Mouse (Mus musculus): ENCODE measurements around the gene St3gal2.
"Not testable (repeated sequence)": the region's sequence is repeated elsewhere in the genome, so short reads cannot be mapped to it uniquely, and the experiment has no call there.

Gene St3gal2

DNA sequence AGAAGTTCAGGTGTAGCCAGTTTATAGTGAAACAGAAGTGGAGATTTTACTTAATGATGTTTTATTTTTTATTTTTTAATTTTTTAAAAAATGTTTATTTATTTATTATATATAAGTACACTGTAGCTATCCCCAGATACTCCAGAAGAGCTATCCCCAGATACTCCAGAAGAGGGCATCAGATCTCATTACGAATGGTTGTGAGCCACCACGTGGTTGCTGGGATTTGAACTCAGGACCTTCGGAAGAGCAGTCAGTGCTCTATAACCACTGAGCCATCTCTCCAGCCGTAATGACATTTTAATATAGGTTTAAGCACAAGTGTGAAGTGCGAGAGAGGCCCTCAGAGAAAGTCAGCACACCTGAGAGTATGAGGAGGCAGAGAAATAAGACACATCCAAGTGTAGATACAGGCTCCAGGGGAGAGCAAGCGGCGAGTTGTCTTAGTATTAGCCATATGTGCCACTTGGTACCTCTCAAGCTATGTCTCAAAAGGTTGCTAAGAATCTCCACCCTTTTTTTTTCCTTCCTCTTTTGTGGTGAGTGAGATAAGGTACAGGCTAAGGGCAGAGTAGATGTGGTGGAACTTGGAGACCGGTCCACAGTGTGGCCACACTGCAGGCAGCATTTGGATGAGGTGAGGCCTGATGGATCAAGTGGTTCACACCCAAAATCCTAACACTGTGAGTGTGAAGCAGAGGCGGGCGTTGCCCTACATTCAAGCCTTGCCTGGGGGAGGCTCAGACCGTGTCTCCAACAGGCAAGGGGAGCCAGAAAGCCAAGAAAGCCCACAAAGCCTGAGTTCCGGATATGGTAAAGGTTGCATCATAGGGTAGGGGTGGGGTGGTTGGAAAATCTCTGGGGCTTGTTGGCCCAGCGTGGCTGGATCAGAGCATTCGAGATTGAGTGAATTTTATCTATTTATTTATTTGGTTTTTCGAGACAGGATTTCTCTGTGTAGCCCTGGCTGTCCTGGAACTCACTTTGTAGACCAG lies 7.8 kb upstream of the St3gal2 start:
- DNase-seq (ENCODE audit: low spot score) = no peak

DNA sequence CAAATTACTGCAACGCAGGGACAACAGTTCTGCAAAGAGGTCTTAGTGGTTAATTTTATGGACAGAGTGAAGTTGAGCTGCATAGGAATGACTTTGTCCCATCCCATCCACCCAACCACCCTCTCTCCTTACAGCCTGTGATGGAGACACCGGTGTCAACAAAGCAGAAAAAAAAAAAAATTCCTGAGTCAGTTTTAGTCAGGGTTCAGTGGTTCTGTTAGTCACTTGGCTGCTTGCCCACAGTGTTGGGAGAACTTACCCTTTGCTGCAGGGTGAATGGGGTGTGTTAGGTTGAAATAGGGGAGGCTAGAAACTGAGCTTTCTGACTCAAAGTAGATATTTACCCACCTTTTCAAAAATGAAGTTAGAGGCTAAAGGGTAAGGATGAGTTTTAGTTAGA lies 2.3 kb upstream of the St3gal2 start:
- DNase-seq (ENCODE audit: low spot score) = no peak

- DNase-seq (ENCODE audit: low spot score) = no peak
Observed at GRCm38 (mm10) chr8:110918027-110918426, 1.7 kb upstream of the St3gal2 start.

DNA sequence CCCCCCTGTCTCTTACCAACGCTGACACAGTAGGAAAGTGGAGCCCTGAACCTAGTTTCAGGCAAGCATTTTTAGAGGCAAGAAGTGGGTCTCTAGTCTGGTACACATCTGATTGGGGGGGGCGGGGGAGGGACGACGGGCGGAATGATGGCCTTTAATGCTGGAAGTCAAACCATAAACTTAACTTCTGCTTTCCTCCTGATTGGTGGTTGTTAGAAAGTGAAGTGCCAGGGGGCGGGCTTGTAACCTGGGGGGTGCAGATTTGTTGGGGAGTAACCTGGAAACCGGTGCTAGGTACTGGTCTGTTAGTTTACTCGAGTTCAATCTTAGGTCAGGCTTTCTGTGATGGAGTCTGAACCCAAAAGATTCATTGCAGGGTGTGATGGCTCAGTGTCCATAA lies 1.3 kb upstream of the St3gal2 start:
- DNase-seq (ENCODE audit: low spot score) = no peak

- peak; percentile 46 for DNase-seq (ENCODE audit: low spot score)
Observed at GRCm38 (mm10) chr8:110920032-110920772, 480 bp downstream of the St3gal2 start.

DNA sequence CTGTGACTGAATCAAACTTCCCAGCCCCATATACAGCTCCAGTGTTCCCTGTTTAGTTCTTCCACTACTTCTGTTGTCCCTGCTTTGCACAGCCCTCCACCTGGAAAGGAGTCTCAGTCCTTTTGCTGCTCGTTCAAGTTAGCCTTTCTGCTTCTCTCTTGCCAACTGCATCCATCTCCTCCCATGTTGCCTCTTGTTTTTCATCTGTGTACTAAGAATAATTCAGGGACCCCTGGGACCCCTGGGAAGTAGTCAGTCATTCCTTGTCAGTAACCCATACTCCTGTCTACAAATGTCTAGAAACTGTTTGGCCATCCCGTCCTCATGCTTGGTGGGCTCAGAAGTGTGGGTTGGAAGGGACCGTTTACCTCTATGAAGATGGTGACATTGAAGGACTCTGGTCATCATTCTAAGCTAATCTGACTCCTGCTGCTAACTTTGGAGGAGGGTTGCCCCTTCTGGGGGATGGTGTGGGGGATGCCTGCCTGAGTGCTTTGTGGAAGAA lies 1.1 kb downstream of the St3gal2 start:
- no peak for DNase-seq (ENCODE audit: low spot score)

GRCm38 (mm10) chr8:110921492-110922230 lies 1.9 kb downstream of the St3gal2 start:
- peak; percentile 90 for DNase-seq (ENCODE audit: low spot score)

DNA sequence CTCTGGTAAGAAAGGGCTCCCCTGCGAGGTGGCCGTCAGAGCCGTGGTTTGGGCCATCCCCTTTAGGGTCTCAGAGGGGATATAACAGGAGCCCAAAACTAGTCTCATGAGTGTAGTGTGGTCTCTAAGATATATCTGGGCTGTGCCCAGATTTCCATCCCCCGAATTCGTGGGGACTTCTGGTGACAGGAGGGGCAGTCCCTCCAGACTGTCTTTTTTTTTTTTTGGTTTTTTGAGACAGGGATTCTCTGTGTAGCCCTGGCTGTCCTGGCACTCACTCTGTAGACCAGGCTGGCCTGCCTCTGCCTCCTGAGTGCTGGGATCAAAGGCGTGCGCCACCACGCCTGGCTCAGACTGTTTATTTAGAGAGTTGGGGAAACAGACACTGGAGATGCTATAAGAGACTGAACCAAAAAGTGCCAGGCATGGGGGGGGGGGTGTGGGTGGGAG lies 6.0 kb downstream of the St3gal2 start:
- DNase-seq (ENCODE audit: low spot score) = no peak

GRCm38 (mm10) chr8:110926690-110927089 lies 7.0 kb downstream of the St3gal2 start:
- no peak for DNase-seq (ENCODE audit: low spot score)

- DNase-seq (ENCODE audit: low spot score) = no peak
Observed at GRCm38 (mm10) chr8:110928435-110928834, 8.7 kb downstream of the St3gal2 start.

GRCm38 (mm10) chr8:110929066-110929465 lies 9.3 kb downstream of the St3gal2 start:
- DNase-seq (ENCODE audit: low spot score) = no peak

- not testable (repeated sequence) for DNase-seq (ENCODE audit: low spot score)
Observed at GRCm38 (mm10) chr8:110929672-110930071, 9.9 kb downstream of the St3gal2 start.

GRCm38 (mm10) chr8:110931176-110931939 lies 11.6 kb downstream of the St3gal2 start:
- DNase-seq (ENCODE audit: low spot score) = peak; percentile 32

DNA sequence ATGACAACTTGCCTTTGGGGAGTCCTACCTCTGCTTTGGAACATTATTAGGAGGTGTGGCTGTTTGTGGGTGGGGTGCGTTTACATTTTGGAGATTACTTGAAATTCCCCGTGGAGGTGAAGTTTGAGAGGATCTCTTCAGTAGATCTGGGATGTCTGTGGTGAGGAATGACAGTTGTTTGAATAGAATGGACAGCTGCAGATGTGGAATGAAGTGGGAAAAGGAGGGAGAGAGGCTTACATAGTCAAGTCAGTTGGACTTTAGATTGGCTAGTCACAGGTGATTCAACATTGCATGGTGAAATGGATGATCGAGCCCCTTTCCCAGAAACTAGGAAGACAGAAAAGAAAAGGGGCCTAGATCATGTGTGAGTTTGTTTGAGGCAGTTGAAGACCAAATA lies 12.7 kb downstream of the St3gal2 start:
- DNase-seq (ENCODE audit: low spot score) = no peak

- DNase-seq (ENCODE audit: low spot score) = no peak
Observed at GRCm38 (mm10) chr8:110933272-110933671, 13.6 kb downstream of the St3gal2 start.

DNA sequence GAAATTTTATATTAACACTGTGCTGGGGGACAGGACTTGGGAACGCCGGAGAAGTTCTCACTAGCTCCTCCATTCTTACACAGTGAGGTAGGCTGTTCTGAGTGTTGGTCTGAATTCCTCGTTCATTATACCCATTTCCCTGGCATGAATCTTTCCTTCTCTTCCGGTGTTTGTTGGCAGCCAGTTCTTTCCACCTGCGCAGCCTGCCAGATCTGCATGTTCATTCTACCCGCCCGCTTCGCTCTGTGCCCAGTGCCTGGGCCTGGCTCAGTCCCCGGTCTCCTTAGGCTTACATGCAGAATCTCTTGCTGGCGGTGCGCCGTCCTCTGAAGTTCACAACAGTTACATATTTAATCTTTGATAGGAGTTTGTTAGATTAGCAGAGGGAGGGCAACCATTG lies 16.5 kb downstream of the St3gal2 start:
- DNase-seq (ENCODE audit: low spot score) = no peak

DNA sequence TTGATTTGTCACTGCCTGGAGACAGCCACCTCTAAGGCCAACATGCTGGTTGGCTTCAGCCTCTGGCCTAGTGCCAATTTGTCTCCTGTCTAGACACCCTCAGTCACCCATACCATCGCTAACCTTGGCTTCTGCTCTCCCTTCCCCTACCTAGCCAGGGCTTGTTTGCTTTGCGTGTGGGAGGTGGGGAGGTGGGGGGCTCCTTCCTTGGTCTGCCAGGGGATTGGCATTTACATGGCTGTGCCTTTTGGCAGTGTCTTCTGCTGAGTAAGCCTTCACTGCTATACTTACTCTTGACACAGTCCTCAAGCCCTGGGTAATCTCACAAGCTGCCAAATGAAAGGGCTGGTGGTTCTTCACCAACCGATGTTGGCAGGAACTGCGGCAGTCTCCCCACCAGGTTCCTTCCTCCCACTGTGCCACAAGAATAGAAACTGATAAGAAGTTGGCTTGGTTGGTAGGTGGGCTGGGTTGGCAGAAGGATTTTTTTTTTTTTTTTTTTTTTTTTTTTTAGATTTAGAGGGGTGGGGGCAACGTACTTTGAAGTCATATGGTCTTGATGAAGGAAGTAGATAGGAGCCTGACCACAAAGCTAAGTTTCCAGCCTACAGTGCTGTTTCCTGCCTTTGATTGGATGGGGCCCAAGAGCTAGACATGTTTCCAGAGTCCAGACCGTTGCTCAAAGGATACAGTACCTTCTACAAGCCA lies 19.3 kb downstream of the St3gal2 start:
- DNase-seq (ENCODE audit: low spot score) = no peak

- no peak for DNase-seq (ENCODE audit: low spot score)
Observed at GRCm38 (mm10) chr8:110940682-110941452, 21.1 kb downstream of the St3gal2 start.

DNA sequence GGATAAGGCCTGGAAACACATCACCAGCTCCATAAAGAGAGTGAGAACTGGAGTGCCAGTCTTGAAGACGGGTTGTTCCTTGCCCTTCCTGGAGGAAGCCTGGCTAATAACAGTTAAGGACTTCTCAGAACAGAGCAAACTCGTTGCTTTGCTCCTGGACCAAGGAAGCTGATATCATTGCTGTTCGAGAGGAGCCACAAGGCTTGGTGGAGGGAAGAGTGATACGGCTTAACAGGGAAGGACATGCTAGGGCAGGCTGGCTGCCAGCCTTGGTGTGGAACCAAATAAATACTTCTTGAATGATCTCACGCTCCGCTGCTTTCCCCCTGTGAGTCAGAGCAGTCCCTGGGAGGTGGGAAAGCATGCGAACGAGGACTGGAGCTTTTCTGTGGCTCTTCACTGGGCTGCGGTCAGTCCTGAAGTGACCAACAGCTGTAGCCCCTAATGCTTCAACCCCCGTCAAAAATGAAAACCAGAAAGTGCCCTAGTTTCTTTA lies 21.8 kb downstream of the St3gal2 start:
- DNase-seq (ENCODE audit: low spot score) = peak; percentile 35
